Mouse (Mus musculus) embryonic fibroblast, embryonic 13.5 days (primary cell): Measurements from ENCODE around the gene Tmem182.

Experiments
- CTCF ChIP-seq: IDR thresholded peaks from 2 replicates; pipeline ENCODE4 v1.5.1; 2011; ENCODE audit warnings: mild to moderate bottlenecking, control low read depth, low read length, moderate library complexity, borderline replicate concordance; ENCODE audit not compliant: insufficient read depth
- POLR2A ChIP-seq: IDR thresholded peaks from 2 replicates; pipeline ENCODE4 v1.6.1; 2011; ENCODE audit warnings: low read depth, mild to moderate bottlenecking, control low read depth, low read length, moderate library complexity

- TF ChIP-seq POLR2A (no peak), CTCF (no peak)
These were observed 32.2 kb upstream of the Tmem182 start for GRCm38 (mm10) chr1:40773234-40773633.
